Mouse (Mus musculus) spleen, adult 2 months (tissue): ENCODE data around the gene Marf1.

ENCODE experiments used
- CTCF ChIP-seq: fragments of 200-500 bp; IDR thresholded peaks from 2 replicates; pipeline ENCODE4 v1.5.1; 2011; ENCODE audit warnings: mild to moderate bottlenecking, inconsistent platforms; ENCODE audit not compliant: insufficient read depth, insufficient read length, insufficient replicate concordance; ENCODE audit errors: extremely low read depth
- POLR2A ChIP-seq: fragments of 200-500 bp; IDR thresholded peaks from 2 replicates; pipeline ENCODE4 v1.6.1; 2011; ENCODE audit warnings: low read depth, low read length, inconsistent platforms

GRCm38 (mm10) chr16:14139106-14139505, 24.0 kb downstream of the Marf1 start:
- TF ChIP-seq CTCF (no peak), POLR2A (no peak)
